Mouse (Mus musculus) bone marrow, adult 2 months (tissue): ENCODE results near the gene Mmadhc. TPM values are rescaled to one million over a fixed set of nuclear protein-coding genes. Genes with fewer than 3 reads are reported as not detected.

Source experiments
- H3K27ac ChIP-seq: fragments of 200-500 bp; 2 replicates; pipeline ENCODE4 v1.5.1; 2012; ENCODE audit warnings: low read depth, mild to moderate bottlenecking, control low read depth, inconsistent platforms, low read length; ENCODE audit not compliant: control insufficient read depth, poor library complexity, insufficient read depth
- H3K4me1 ChIP-seq: fragments of 200-500 bp; 2 replicates; pipeline ENCODE4 v1.6.1; 2011; ENCODE audit warnings: low read length; ENCODE audit not compliant: control insufficient read depth, insufficient read depth
- H3K4me3 ChIP-seq: fragments of 200-500 bp; replicated peaks from 2 replicates; pipeline ENCODE3; 2011; ENCODE audit warnings: mild to moderate bottlenecking, low read depth, low read length, control low read depth; ENCODE audit not compliant: control insufficient read depth
- CTCF ChIP-seq: fragments of 200-500 bp; IDR thresholded peaks from 2 replicates; pipeline ENCODE4 v1.5.1; 2011; ENCODE audit warnings: low read length, control low read depth; ENCODE audit not compliant: control insufficient read depth, insufficient read depth
- POLR2A ChIP-seq: fragments of 200-500 bp; IDR thresholded peaks from 2 replicates; pipeline ENCODE4 v1.6.1; 2011; ENCODE audit warnings: low read depth, mild to moderate bottlenecking, control low read depth, low read length, borderline replicate concordance; ENCODE audit not compliant: control insufficient read depth
- WGBS: fragments of 180-500 bp; shearing (Covaris S2); methylation state at CpG from one replicate; pipeline ENCODE4 v1.1.7; 2018; 5-methylcytosine and 5-hydroxymethylcytosine counted together
- polyA plus RNA-seq: library from polyadenylated mRNA; stranded (reverse); fragments of >200 nt; gene quantifications from 2 replicates; pipeline ENCODE4 v1.2.4, GENCODE M21; 2011; ENCODE audit warnings: low replicate concordance; ENCODE audit not compliant: missing spikeins, insufficient read depth, insufficient read length

The Mmadhc gene
- 30.1 and 40.4 TPM in 2 replicates for polyA plus RNA-seq

DNA sequence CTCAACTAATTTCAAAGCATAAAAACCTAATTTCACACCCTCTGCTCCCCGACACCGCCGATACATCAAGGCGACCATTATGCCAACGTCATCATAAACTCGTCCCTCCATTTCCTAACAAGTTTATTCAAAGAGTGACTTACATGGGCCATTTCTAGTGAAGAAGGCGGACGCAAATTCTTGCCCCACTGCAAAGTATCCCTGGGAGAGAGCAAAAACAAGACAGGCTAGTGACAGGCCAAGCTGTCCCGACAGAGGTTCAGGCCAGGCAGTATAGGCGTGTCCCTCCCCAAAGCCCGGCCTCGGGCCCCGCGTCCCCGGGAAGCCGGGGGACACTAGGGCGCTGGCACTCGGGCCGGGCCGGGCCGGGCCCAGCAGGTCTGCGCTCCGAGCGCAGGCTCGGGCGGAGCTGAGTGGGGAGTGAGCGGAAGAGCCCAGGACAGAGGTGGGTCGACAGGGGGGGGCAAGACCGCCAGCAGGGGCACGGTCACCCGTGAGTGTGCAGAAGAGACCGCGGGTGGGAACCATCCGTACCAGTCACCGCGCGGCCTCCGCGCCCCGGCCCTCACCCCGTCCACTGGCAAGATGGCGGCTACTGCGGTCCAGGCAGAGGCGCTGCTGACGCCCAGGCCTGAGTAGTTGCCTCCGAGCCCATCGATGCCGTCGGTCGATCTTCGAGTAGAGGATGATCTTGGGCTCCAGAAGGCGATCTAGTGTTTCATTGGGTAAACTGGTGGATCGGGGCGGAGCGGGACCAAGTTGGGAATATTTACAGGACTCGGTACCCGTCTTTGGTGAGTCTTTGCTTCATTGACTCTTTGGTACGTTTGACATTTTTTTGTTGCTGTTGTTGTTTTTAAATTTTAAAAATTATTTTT lies at the start of gene Mmadhc:
Mmadhc (minus strand) TSS at position 693 of the 878 bp plus-strand sequence.
- WGBS: under 1% methylated on average over 58 of the region's 58 CpGs
- Histone ChIP-seq H3K4me3 (peak within 1 kb of the TSS; percentile 89), H3K27ac (peak within 1 kb of the TSS; percentile 96), H3K4me1 (peaks cover 2% of the 10 kb centered on the region; the same call in 1 of the 2 replicates)
- TF ChIP-seq POLR2A (peak; percentile 94; the same call in 1 of the 2 replicates), CTCF (peak; percentile 7; the same call in 1 of the 2 replicates)

DNA sequence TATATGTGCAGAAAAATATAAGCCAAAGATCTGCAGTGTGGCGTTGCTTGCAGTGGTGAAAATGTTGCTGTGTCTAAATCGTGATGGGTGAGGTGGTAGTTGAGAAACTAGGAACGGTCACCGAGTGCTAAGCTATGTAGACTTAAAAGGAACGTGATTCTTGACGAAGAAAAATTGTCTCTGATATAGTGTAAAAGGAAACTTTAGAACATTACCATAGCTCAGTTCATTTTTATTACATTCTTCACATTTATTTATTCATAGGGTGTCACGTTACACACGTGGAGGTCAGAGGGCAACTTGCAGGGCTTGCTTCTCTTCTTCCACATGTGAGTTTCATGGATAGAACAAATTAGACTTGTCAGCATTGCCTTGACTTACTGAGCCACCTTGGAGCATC lies 47.0 kb upstream of the Mmadhc start:
- Histone ChIP-seq H3K27ac (no peak overlapping the region), H3K4me3 (no peak overlapping the region), H3K4me1 (no peaks in the 10 kb centered on the region)
- 82% methylated on average over 8 of the region's 8 CpGs for WGBS
- TF ChIP-seq CTCF: no peak
- TF ChIP-seq POLR2A: no peak

DNA sequence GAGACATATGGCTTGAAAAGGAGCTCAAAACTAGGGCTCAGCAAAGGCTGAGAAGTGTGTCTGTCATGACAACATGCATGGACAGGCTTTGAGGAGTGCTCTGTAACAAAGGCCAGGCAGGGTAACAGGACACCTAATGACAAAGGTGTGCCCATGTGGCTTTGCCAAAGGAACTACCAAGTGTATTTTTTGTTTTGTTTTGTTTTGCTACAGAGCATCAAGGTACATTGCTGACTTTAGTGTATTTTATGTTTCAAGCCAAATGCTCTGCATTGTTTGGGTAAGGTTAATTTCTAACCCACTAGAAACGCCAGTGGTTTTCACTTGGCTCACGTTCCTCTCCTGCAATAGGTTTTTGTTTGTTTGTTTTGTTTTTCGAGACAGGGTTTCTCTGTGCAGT lies 42.5 kb upstream of the Mmadhc start:
- no peak overlapping the region for H3K27ac ChIP-seq
- H3K4me1 ChIP-seq: no peaks in the 10 kb centered on the region
- no peak overlapping the region for H3K4me3 ChIP-seq
- TF ChIP-seq CTCF (no peak), POLR2A (no peak)
- WGBS: 75% methylated on average over 3 of the region's 3 CpGs

DNA sequence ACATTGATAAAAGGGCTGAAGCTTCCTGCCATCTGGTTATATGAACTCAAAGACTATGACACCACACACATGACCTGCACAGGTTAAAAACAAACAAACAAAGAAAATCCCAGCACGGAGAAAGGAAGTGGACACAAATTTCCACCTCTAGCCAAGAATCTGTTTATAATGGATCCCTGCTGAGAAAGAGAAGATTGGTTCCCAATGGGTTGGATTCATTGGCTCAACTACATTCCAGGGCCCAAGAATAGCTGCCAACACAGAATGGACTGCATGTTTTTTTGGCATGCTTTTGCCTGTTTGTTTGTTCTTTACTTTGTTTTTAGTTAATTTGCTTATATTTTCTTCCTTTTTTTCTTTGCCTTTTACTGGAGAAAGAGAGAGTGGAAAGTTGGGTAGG lies 41.0 kb upstream of the Mmadhc start:
- TF ChIP-seq POLR2A (no peak), CTCF (no peak)
- no peaks in the 10 kb centered on the region for H3K4me1 ChIP-seq
- no peak overlapping the region for H3K27ac ChIP-seq
- H3K4me3 ChIP-seq: no peak overlapping the region
- WGBS: 72% methylated on average over 1 of the region's 1 CpGs

DNA sequence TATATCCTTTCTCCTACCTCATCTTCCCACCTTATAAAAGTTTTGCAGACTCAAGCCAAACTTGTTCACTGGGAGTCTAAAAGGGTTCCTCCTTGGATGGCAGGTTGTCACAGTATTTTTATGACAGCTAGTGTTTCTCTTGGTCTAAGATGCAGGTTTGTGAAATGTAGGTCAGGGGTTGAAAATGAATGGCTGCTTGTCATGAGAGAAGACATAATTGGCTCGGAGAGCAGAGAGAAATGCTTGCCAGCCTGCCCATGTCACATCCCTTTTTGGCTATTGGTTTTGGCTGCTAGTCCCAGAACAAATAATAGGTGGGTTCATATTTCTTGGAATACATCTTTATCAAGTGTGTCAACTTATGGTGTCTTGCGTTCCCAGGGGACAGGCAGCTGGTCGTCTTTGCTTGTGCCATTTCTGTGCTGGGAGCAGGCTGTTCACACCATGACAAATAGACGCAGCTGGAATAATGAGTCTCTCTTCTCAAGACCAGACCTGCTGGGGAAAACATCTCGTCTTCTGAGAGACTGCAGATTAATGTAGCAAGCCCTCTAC lies 35.2 kb upstream of the Mmadhc start:
- Histone ChIP-seq H3K4me1 (no peaks in the 10 kb centered on the region), H3K4me3 (no peak overlapping the region), H3K27ac (no peak overlapping the region)
- TF ChIP-seq POLR2A (no peak), CTCF (no peak)
- WGBS: 78% methylated on average over 5 of the region's 5 CpGs

DNA sequence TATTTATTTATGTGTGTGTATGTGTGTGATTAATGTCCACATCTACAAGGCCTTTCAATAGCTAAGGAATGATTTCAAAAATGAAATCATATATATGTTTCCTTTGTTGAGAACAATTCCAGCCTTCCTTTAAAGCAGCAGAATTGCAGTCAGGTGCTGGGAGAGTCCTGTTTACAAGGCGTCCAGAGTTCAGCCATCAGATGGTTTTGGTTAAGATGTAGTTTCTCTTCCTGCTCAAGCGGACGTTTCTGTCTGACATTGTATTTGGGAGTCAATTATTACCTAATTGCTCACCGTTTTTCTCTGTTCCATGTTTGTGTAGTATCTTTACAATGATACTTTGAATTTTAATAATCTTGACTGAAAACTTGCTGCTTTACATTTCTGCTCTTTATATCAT lies 31.6 kb upstream of the Mmadhc start:
- no peak overlapping the region for H3K4me3 ChIP-seq
- WGBS: 66% methylated on average over 4 of the region's 4 CpGs
- no peak for TF ChIP-seq CTCF
- no peak for TF ChIP-seq POLR2A
- H3K4me1 ChIP-seq: no peaks in the 10 kb centered on the region
- no peak overlapping the region for H3K27ac ChIP-seq

DNA sequence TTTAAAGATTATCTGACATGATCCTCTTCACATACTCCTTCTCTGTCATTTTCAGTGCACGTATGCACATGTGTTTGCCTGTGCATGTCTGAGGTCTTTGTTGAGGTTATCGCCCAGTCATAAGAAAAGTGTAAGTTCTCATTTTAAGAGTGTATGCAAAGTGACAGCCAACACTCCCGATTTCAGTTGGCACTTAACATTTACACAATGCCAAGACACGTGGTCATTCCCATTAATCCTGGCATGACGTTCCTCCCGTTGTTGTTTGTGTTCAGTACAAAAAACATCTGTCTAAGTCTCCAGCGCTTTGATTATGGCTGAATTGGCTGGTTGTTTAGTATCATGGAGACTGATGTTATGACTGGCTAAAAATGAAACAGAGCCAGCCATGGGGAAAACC lies 28.2 kb upstream of the Mmadhc start:
- 84% methylated on average over 7 of the region's 7 CpGs for WGBS
- Histone ChIP-seq H3K4me3 (no peak overlapping the region), H3K27ac (no peak overlapping the region), H3K4me1 (no peaks in the 10 kb centered on the region)
- no peak for TF ChIP-seq POLR2A
- no peak for TF ChIP-seq CTCF

DNA sequence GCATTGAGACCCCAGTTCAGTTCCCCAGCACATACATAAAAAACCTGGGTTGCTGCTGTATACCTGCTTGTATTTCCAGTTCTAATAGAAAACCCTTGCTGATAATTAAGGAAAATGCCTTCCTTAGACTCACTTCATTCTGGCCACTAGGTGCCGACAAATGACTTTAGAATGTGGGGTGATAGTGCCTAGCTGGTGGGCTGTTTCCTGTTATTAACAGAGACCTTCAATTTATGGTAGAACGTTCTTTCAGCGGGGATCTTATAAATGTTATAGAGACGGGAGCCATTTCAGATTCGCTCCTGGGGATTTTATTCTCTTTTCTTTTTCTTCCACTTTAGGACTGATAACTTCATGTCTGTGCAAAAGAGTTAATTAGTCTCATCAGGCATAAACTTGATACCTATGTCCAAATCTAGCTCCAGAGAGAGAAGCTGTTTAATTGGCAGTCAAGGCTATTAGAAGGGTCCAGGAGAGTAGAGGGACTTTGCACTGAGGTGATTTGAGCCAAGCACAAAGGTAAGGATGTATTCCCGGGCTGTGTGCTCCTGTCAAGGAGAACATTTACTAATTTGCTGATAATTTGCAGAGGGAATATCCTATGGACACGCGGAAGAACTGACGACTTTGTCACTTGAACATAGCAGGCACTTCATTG lies 10.2 kb upstream of the Mmadhc start:
- TF ChIP-seq CTCF (peak; percentile 20; the same call in 1 of the 2 replicates), POLR2A (no peak)
- WGBS: 44% methylated on average over 9 of the region's 9 CpGs

More for the DNA sequence above, 10.2 kb upstream of the Mmadhc start:
- no peak overlapping the region for H3K27ac ChIP-seq
- no peak overlapping the region for H3K4me3 ChIP-seq
- no peaks in the 10 kb centered on the region for H3K4me1 ChIP-seq
